Mouse (Mus musculus) CD8-positive naive resting alpha-beta T cell, adult 57 days (primary cell): Measurements from ENCODE around the gene Gm49661. TPM values are rescaled to one million over a fixed set of nuclear protein-coding genes. Genes with fewer than 3 reads are reported as not detected.

Experiments used
- total RNA-seq: library from RNA; stranded (reverse); gene quantifications from one replicate; pipeline ENCODE4 v1.2.4, GENCODE M21; 2023

Gene Gm49661
- not detected for total RNA-seq

GRCm38 (mm10) chr8:84969241-84970134 lies at the start of gene Gm49661, which contains the start of the genes Prdx2 and Rnaseh2a:
TSS of gene Gm49661 (minus strand) at chr8:84969433.
TSS of gene Prdx2 (plus strand) at chr8:84969587.
TSS of gene Rnaseh2a (minus strand) at chr8:84969767.

GRCm38 (mm10) chr8:85014431-85014830 lies 45.2 kb upstream of the Gm49661 start, which contains the start of gene Best2:
TSS of gene Best2 (minus strand) at chr8:85014531.

GRCm38 (mm10) chr8:84990349-84990748 lies 21.1 kb upstream of the Gm49661 start, which contains the start of gene Hook2:
TSS of gene Hook2 (plus strand) at chr8:84990603.

GRCm38 (mm10) chr8:84978248-84978940 lies 9.2 kb upstream of the Gm49661 start, which contains the start of gene Junb:
TSS of gene Junb (minus strand) at chr8:84978718.

GRCm38 (mm10) chr8:84946528-84947240 lies 22.5 kb downstream of the Gm49661 start, which contains the start of gene Rtbdn:
TSS of gene Rtbdn (plus strand) at chr8:84946991.

GRCm38 (mm10) chr8:84936962-84937546 lies 32.2 kb downstream of the Gm49661 start, which contains the start of gene Mast1:
TSS of gene Mast1 (minus strand) at chr8:84937359.

Other genes with a start within 250 kb of the Gm49661 start
- 9.3 TPM for gene G430095P16Rik, start 246.4 kb downstream of the Gm49661 start, total RNA-seq
- 5.2 TPM for gene Nfix, start 169.1 kb downstream of the Gm49661 start, total RNA-seq
- 4.1 TPM for gene Dand5, start 146.6 kb downstream of the Gm49661 start, total RNA-seq
- 18.2 TPM for gene Gadd45gip1, start 137.9 kb downstream of the Gm49661 start, total RNA-seq
- gene Rad23a, start 128.8 kb downstream of the Gm49661 start, total RNA-seq: 63.9 TPM
- gene Calr, start 122.5 kb downstream of the Gm49661 start, total RNA-seq: 412 TPM
- gene Farsa, start 112.4 kb downstream of the Gm49661 start, total RNA-seq: 72.0 TPM
- 2.4 TPM for gene Syce2, start 97.3 kb downstream of the Gm49661 start, total RNA-seq
- 26.5 TPM for gene Gcdh, start 75.5 kb downstream of the Gm49661 start, total RNA-seq
- gene Klf1, start 67.5 kb downstream of the Gm49661 start, total RNA-seq: not detected
- 10.5 TPM for gene Dnase2a, start 60.9 kb downstream of the Gm49661 start, total RNA-seq
- 0.09 TPM for gene Mast1, start 32.1 kb downstream of the Gm49661 start, total RNA-seq
- not detected for gene Rtbdn, start 22.4 kb downstream of the Gm49661 start, total RNA-seq
- 33.6 TPM for gene Prdx2, start 154 bp upstream of the Gm49661 start, total RNA-seq
- gene Rnaseh2a, start 334 bp upstream of the Gm49661 start, total RNA-seq: 47.9 TPM
- 1,294 TPM for gene Junb, start 9.3 kb upstream of the Gm49661 start, total RNA-seq
- 4.6 TPM for gene Hook2, start 21.2 kb upstream of the Gm49661 start, total RNA-seq
- not detected for gene Best2, start 45.1 kb upstream of the Gm49661 start, total RNA-seq
- 64.1 TPM for gene Asna1, start 55.8 kb upstream of the Gm49661 start, total RNA-seq
- gene Trir, start 57.4 kb upstream of the Gm49661 start, total RNA-seq: 173 TPM
- gene Tnpo2, start 67.5 kb upstream of the Gm49661 start, total RNA-seq: 75.7 TPM
- gene Fbxw9, start 90.6 kb upstream of the Gm49661 start, total RNA-seq: 7.7 TPM
- gene Gm5741, start 98.5 kb upstream of the Gm49661 start, total RNA-seq: not detected
- 88.6 TPM for gene Dhps, start 102.3 kb upstream of the Gm49661 start, total RNA-seq
- 52.7 TPM for gene Wdr83os, start 111.3 kb upstream of the Gm49661 start, total RNA-seq
- 13.4 TPM for gene Wdr83, start 111.9 kb upstream of the Gm49661 start, total RNA-seq
- gene Man2b1, start 113.8 kb upstream of the Gm49661 start, total RNA-seq: 94.9 TPM
- not detected for gene Zfp791, start 153.7 kb upstream of the Gm49661 start, total RNA-seq
- gene Cks1brt, start 182.5 kb upstream of the Gm49661 start, total RNA-seq: not detected